Mouse (Mus musculus) CH12.LX (cell line): Measurements from ENCODE around the gene D630045J12Rik. TPM values are rescaled to one million over a fixed set of nuclear protein-coding genes. Genes with fewer than 3 reads are reported as not detected.

Experiments used
- DNase-seq: peaks from one replicate; pipeline ENCODE4 v3.0.0-alpha.2; 2013; ENCODE audit errors: extremely low read depth
- H3K27ac ChIP-seq: 2 replicates; pipeline ENCODE4 v1.5.1; 2012; ENCODE audit warnings: low read depth, mild to moderate bottlenecking, control low read depth, moderate library complexity; ENCODE audit not compliant: insufficient read depth
- H3K27me3 ChIP-seq: replicated peaks from 2 replicates; pipeline ENCODE3; 2012; ENCODE audit warnings: inconsistent platforms
- H3K36me3 ChIP-seq, 2 experiments: replicated peaks in 1 of 2; 2 replicates each; pipeline versions ENCODE3 to v1.6.1; 2012; ENCODE audit warnings: inconsistent platforms in 1 of 2, low read length in 1 of 2, mild to moderate bottlenecking in 1 of 2, mixed read lengths in 1 of 2, moderate library complexity in 1 of 2; ENCODE audit not compliant: control insufficient read depth in 1 of 2, insufficient read depth in 1 of 2
- H3K4me1 ChIP-seq, 2 experiments: 2 replicates each; pipeline ENCODE4 v1.6.1; 2012; ENCODE audit warnings: inconsistent platforms in 1 of 2, moderate library complexity in 1 of 2; ENCODE audit not compliant: insufficient read depth in 2 of 2, control insufficient read depth in 1 of 2
- H3K4me2 ChIP-seq: 2 replicates; pipeline ENCODE4 v1.6.1; 2012; ENCODE audit warnings: low read depth, mild to moderate bottlenecking, control low read depth; ENCODE audit not compliant: poor library complexity, insufficient read depth, severe bottlenecking
- H3K4me3 ChIP-seq, 3 experiments: fragments of 150-350 bp in 1 of 3; sonication (generic) in 1 of 3; replicated peaks in 1 of 3; 2 replicates each; pipeline versions ENCODE3 to v1.5.1; 2011 to 2012; ENCODE audit warnings: low read depth in 2 of 3, low read length in 2 of 3, mild to moderate bottlenecking in 2 of 3, moderate library complexity in 2 of 3, control low read depth in 1 of 3, improper control_type of control experiment in 1 of 3, inconsistent platforms in 1 of 3, mixed read lengths in 1 of 3; ENCODE audit not compliant: poor library complexity in 1 of 3
- H3K79me2 ChIP-seq: replicated peaks from 2 replicates; pipeline ENCODE4 v1.6.1; 2012; ENCODE audit warnings: mild to moderate bottlenecking, moderate library complexity; ENCODE audit not compliant: control insufficient read depth, poor library complexity, insufficient read depth, severe bottlenecking; ENCODE audit errors: extremely low read depth
- H3K9ac ChIP-seq: 2 replicates; pipeline ENCODE4 v1.6.1; 2012; ENCODE audit warnings: low read depth, mild to moderate bottlenecking, control low read depth, moderate library complexity; ENCODE audit not compliant: insufficient read depth
- H3K9me3 ChIP-seq: replicated peaks from 2 replicates; pipeline ENCODE3; 2012; ENCODE audit warnings: low read length, inconsistent platforms, mixed read lengths
- ELF1 ChIP-seq: IDR thresholded peaks from 2 replicates; pipeline ENCODE4 v1.6.1; 2014; ENCODE audit warnings: low read depth, mild to moderate bottlenecking, inconsistent platforms, low read length, improper control_type of control experiment
- GABPA ChIP-seq: IDR thresholded peaks from 2 replicates; pipeline ENCODE4 v1.6.1; 2012; ENCODE audit warnings: low read depth, low read length, improper control_type of control experiment, inconsistent platforms; ENCODE audit not compliant: insufficient replicate concordance
- IRF4 ChIP-seq: IDR thresholded peaks from 2 replicates; pipeline ENCODE4 v1.6.1; 2014; ENCODE audit warnings: low read depth, mild to moderate bottlenecking, inconsistent platforms, low read length, improper control_type of control experiment
- JUN ChIP-seq: IDR thresholded peaks from 2 replicates; pipeline ENCODE4 v1.6.1; 2011; ENCODE audit warnings: low read depth, mild to moderate bottlenecking, low read length, improper control_type of control experiment, moderate library complexity; ENCODE audit not compliant: insufficient read depth
- JUND ChIP-seq: conservative IDR thresholded peaks from 2 replicates; pipeline ENCODE4 v1.6.1; 2011; ENCODE audit warnings: low read depth, low read length, improper control_type of control experiment
- MEF2A ChIP-seq: IDR thresholded peaks from 2 replicates; pipeline ENCODE4 v1.6.1; 2014; ENCODE audit warnings: low read depth, mild to moderate bottlenecking, inconsistent platforms, low read length, improper control_type of control experiment, borderline replicate concordance
- NELFE ChIP-seq: IDR thresholded peaks from 2 replicates; pipeline ENCODE4 v1.6.1; 2011; ENCODE audit warnings: low read depth, low read length, improper control_type of control experiment
- RAD21 ChIP-seq: IDR thresholded peaks from 2 replicates; pipeline ENCODE4 v1.6.1; 2011; ENCODE audit warnings: low read depth, mild to moderate bottlenecking, low read length, improper control_type of control experiment, moderate library complexity
- SIN3A ChIP-seq: IDR thresholded peaks from 2 replicates; pipeline ENCODE4 v1.6.1; 2012; ENCODE audit warnings: low read length, improper control_type of control experiment, inconsistent platforms
- TBP ChIP-seq: conservative IDR thresholded peaks from 2 replicates; pipeline ENCODE4 v1.6.1; 2011; ENCODE audit warnings: low read depth, low read length, improper control_type of control experiment
- TCF12 ChIP-seq: IDR thresholded peaks from 2 replicates; pipeline ENCODE4 v1.6.1; 2014; ENCODE audit warnings: low read depth, mild to moderate bottlenecking, inconsistent platforms, low read length, improper control_type of control experiment
- UBTF ChIP-seq: IDR thresholded peaks from 2 replicates; pipeline ENCODE4 v1.6.1; 2012; ENCODE audit warnings: low read depth, mild to moderate bottlenecking, inconsistent platforms, low read length, improper control_type of control experiment, moderate library complexity
- USF1 ChIP-seq: IDR thresholded peaks from 2 replicates; pipeline ENCODE4 v1.6.1; 2014; ENCODE audit warnings: low read depth, mild to moderate bottlenecking, inconsistent platforms, low read length, improper control_type of control experiment
- USF2 ChIP-seq: conservative IDR thresholded peaks from 2 replicates; pipeline ENCODE4 v1.6.1; 2011; ENCODE audit warnings: low read depth, low read length, improper control_type of control experiment
- ZKSCAN1 ChIP-seq: IDR thresholded peaks from 2 replicates; pipeline ENCODE4 v1.6.1; 2012; ENCODE audit warnings: low read depth, inconsistent platforms, low read length, improper control_type of control experiment, borderline replicate concordance
- ZNF384 ChIP-seq: IDR thresholded peaks from 2 replicates; pipeline ENCODE4 v1.6.1; 2012; ENCODE audit warnings: low read depth, low read length, improper control_type of control experiment, inconsistent platforms
- dilution Hi-C: fragments of 300-500 bp; cut with MboI; formaldehyde crosslinking; loops from 2 replicates; pipeline ENCODE4 v1.14.3; 2020; ENCODE audit warnings: low sequenced_read_pairs; ENCODE audit not compliant: extremely low pct_unique_long_range_greater_than_20kb, extremely low pct_ligation_motif_present
- in situ Hi-C: fragments of 300-500 bp; cut with MboI; formaldehyde crosslinking; loops from 3 replicates; pipeline ENCODE4 v1.14.3; 2019; ENCODE audit warnings: low sequenced_read_pairs, low pct_ligation_motif_present, low pct_unique_long_range_greater_than_20kb, mixed read lengths
- polyA plus RNA-seq: library from polyadenylated mRNA; unstranded; fragments of >175 nt; gene quantifications from 2 replicates; pipeline ENCODE4 v1.2.1, GENCODE M21; 2012; ENCODE audit warnings: low read depth; ENCODE audit not compliant: insufficient read length
- total RNA-seq, 2 experiments: library from RNA; depleted of rRNA; stranded (reverse); fragments of 300-350 nt in 1 of 2; fragments of >200 nt in 1 of 2; gene quantifications; 2 replicates each; pipeline ENCODE4 v1.2.3; 2012 to 2014

Gene D630045J12Rik
- total and polyA plus RNA-seq, 3 experiments, result 0.48 to 4.9 (median 1.7) TPM

DNA sequence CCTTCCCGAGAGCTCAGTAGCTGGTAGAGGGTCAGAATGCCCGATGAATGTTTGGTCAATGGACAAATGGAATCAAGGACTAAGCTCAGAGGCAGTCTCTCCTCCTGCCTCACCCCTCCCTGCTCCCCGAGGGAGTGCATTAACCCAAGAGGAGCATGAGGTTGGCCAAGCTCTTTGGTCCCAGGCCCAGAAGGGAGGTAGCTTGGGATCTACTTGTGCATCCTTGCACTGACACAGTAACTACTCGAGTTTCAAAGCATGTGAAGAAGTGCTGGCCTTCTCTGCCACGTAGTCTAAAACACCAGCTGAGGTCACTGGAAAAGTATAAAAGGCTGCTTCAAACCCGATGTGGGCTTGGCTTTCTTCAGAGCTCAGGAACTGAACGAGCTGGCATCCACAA lies 10.7 kb upstream of the D630045J12Rik start:
- DNase-seq, result no peak
- no peaks in the 10 kb centered on the region for H3K79me2 ChIP-seq
- in situ Hi-C loops (no loop called here), dilution Hi-C loops (no loop called here)
- no peak overlapping the region for H3K27ac ChIP-seq
- H3K4me2 ChIP-seq, result no peak overlapping the region
- H3K9ac ChIP-seq, result no peak overlapping the region
- no peak overlapping the region for H3K4me3 ChIP-seq
- H3K9me3 ChIP-seq, result no peaks in the 10 kb centered on the region
- TF ChIP-seq IRF4 (no peak), ELF1 (no peak), TBP (no peak), JUN (no peak), GABPA (no peak), UBTF (no peak), NELFE (no peak), ZKSCAN1 (no peak), MEF2A (no peak), SIN3A (no peak)
- no peaks in the 10 kb centered on the region for H3K27me3 ChIP-seq
- no peaks in the 10 kb centered on the region for H3K36me3 ChIP-seq
- H3K4me1 ChIP-seq, result peaks cover 0 to 4% of the 10 kb centered on the region in 2 experiments; a peak in 1 of 4 replicates

DNA sequence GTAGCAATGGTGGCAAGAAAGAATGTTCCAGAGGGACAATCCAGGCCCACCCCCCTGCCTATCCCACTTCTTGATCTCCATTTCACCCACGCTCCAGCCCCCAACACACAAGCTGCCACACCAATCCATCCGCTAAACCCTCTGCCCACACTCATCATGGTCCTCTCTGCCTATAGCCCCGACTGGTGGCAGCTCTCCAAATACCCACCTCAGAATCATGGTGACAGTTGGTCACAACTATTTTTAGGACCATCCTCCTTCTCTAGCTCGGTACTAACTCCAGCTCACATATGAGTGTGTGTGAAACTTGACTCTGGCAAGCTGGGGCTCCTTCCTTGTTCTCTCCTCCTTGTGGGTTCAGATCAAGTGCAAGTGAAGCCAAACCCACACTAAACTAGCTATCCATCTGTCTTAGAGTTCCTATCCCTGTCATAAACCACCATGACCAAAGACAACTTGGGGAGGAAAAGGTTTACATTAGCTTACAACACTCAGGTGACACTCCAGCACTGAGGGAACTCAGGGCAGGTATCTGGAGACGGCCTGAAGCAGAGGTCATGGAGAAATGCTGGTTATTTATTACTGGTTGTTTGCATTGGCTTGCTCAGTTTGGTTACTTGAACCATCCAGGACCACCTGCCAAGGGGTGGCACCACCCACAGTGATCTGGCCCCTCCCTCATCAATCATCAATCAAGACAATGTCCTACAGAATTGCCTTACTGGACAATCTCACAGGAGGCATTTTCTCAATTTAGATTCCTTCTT lies 9.8 kb upstream of the D630045J12Rik start:
- no peaks in the 10 kb centered on the region for H3K9me3 ChIP-seq
- no peak overlapping the region for H3K4me3 ChIP-seq
- no peaks in the 10 kb centered on the region for H3K79me2 ChIP-seq
- in situ Hi-C loops (no loop called here), dilution Hi-C loops (no loop called here)
- H3K9ac ChIP-seq, result no peak overlapping the region
- H3K4me2 ChIP-seq, result no peak overlapping the region
- TF ChIP-seq USF2 (no peak), RAD21 (no peak; the same call in 1 of the 2 replicates), TCF12 (no peak), JUND (no peak), GABPA (no peak), ZNF384 (no peak), USF1 (no peak), UBTF (no peak)
- no peaks in the 10 kb centered on the region for H3K36me3 ChIP-seq
- H3K27ac ChIP-seq, result no peak overlapping the region
- no peak for DNase-seq
- no peaks in the 10 kb centered on the region for H3K27me3 ChIP-seq
- H3K4me1 ChIP-seq, result peaks cover 0 to 4% of the 10 kb centered on the region in 2 experiments; a peak in 1 of 4 replicates
